Comparison of ENCODE assay signal across 8 mouse cellular contexts in genomic region chr14:50924281-50925064, GRCm38 (mm10). TPM values are rescaled to one million over a fixed set of nuclear protein-coding genes. Genes with fewer than 3 reads are reported as not detected.
DNase-seq lines count a peak whose midpoint lies in the region; ATAC-seq lines count a peak whose summit lies in the region.

Gene Osgep, minus strand, starts transcription at chr14:50924893.
Gene Apex1, plus strand, starts transcription at chr14:50924968.

- peaks cover 46% of the 10 kb centered on the region for H3K36me3 ChIP-seq in hindbrain, embryonic 14.5 days (replicated peaks; ENCODE audit: control insufficient read depth, insufficient read depth)

- H3K4me3 ChIP-seq in hindbrain, embryonic 14.5 days (replicated peaks; ENCODE audit: low read length) = peak within 1 kb of the TSS; percentile 64

- H3K9ac ChIP-seq in hindbrain, embryonic 14.5 days = peak within 1 kb of the TSS; percentile 71

- peak within 1 kb of the TSS; percentile 90 for H3K4me2 ChIP-seq in hindbrain, embryonic 14.5 days (replicated peaks)

- WGBS in hindbrain, embryonic 14.5 days = under 1% methylated on average over 57 of the region's 57 CpGs

- H3K9me3 ChIP-seq in hindbrain, embryonic 14.5 days (ENCODE audit: control insufficient read depth, low read length) = no peaks in the 10 kb centered on the region

- H3K4me1 ChIP-seq in hindbrain, embryonic 14.5 days (replicated peaks; ENCODE audit: control insufficient read depth, insufficient read depth, low read length) = peaks cover 24% of the 10 kb centered on the region

- H3K27ac ChIP-seq in hindbrain, embryonic 14.5 days = peak within 1 kb of the TSS; percentile 86

- DNase-seq in R1 (ENCODE audit: low read depth, low spot score) = peak; percentile 98
- peak; percentile 97 for DNase-seq in cerebellum, postnatal 25 days
- DNase-seq in frontal cortex, postnatal 25 days (ENCODE audit: low spot score in 2 of 2) = peak; percentile 98
- DNase-seq in hindbrain, embryonic 14.5 days (ENCODE audit: low spot score) = peak; percentile 98
- peak; percentile 96 for DNase-seq in layer of hippocampus, postnatal 36 days
- DNase-seq in lung, postnatal 36 days = peak; percentile 99
- DNase-seq in retina, postnatal 1 day = peak; percentile 98
- peak; percentile 93 to 97 for DNase-seq in urinary bladder, adult 18-20 months (ENCODE audit: low spot score in 2 of 2)

- ATAC-seq in hindbrain, embryonic 14.5 days (ENCODE audit: low FRiP score) = peak; percentile 96

- H3K27me3 ChIP-seq in hindbrain, embryonic 14.5 days (ENCODE audit: control insufficient read depth, insufficient read depth, low read length) = no peaks in the 10 kb centered on the region

RNA-seq across cellular contexts. Expression of gene Osgep, which starts in this region (rescaled TPM):
- polyA plus RNA-seq in hindbrain, embryonic 14.5 days (2014; fragmentation: Nextera tagmentation; extraction: Ambion mirVana) = 107 and 118 TPM in 2 replicates
- total RNA-seq in layer of hippocampus, postnatal 36 days (2021) = 10 to 100 TPM; 37.3 to 44.1 TPM

RNA-seq across cellular contexts. Expression of gene Apex1, which starts in this region (rescaled TPM):
- polyA plus RNA-seq in hindbrain, embryonic 14.5 days (2014; fragmentation: Nextera tagmentation; extraction: Ambion mirVana) = 165 and 171 TPM in 2 replicates
- total RNA-seq in layer of hippocampus, postnatal 36 days (2021) = 10 to 100 TPM; 67.9 to 72.3 TPM

Comparison
In these comparisons a context has a peak if more than half of its experiments do, and no peak if none do; other contexts are left out.
1. Peak in every context shown above with its lines: DNase-seq, ATAC-seq, H3K4me3 ChIP-seq and H3K27ac ChIP-seq.